Mouse (Mus musculus) kidney, postnatal 0 days (tissue): ENCODE measurements around the gene Prdm10. TPM values are rescaled to one million over a fixed set of nuclear protein-coding genes. Genes with fewer than 3 reads are reported as not detected.

Source experiments
- ATAC-seq: fragments of 200-750 bp; cut with Nextera tagmentation; replicated peaks from 2 replicates; pipeline ENCODE4 v1.8.0; 2017; ENCODE audit warnings: low read depth, moderate number of reproducible peaks, moderate TSS enrichment, moderate library complexity; ENCODE audit not compliant: low FRiP score
- DNase-seq: peaks from one replicate; pipeline ENCODE4 v3.0.0-alpha.2; 2016; ENCODE audit warnings: low spot score
- H3K27ac ChIP-seq: fragments of 300-500 bp; sonication (generic); 2 replicates; pipeline ENCODE4 v1.5.1; 2014; ENCODE audit warnings: mild to moderate bottlenecking
- H3K27me3 ChIP-seq: fragments of 300-500 bp; sonication (generic); 2 replicates; pipeline ENCODE4 v1.6.1; 2014; ENCODE audit warnings: low read length, mixed read lengths; ENCODE audit not compliant: insufficient read depth
- H3K36me3 ChIP-seq: fragments of 300-500 bp; sonication (generic); 2 replicates; pipeline ENCODE4 v1.6.1; 2014; ENCODE audit warnings: low read length, mixed read lengths; ENCODE audit not compliant: insufficient read depth
- H3K4me1 ChIP-seq: fragments of 300-500 bp; sonication (generic); replicated peaks from 2 replicates; pipeline ENCODE4 v1.6.1; 2014; ENCODE audit warnings: antibody characterized with exemption, low read length, mixed read lengths; ENCODE audit not compliant: insufficient read depth
- H3K4me2 ChIP-seq: fragments of 300-500 bp; sonication (generic); 2 replicates; pipeline ENCODE4 v1.6.1; 2014; ENCODE audit warnings: mild to moderate bottlenecking, low read length, moderate library complexity, mixed read lengths
- H3K4me3 ChIP-seq: fragments of 300-500 bp; sonication (generic); replicated peaks from 2 replicates; pipeline ENCODE4 v1.5.1; 2014; ENCODE audit warnings: low read depth, low read length
- H3K9ac ChIP-seq: fragments of 300-500 bp; sonication (generic); 2 replicates; pipeline ENCODE4 v1.6.1; 2014; ENCODE audit warnings: low read depth, low read length
- H3K9me3 ChIP-seq: fragments of 300-500 bp; sonication (generic); replicated peaks from 2 replicates; pipeline ENCODE4 v1.6.1; 2016; ENCODE audit warnings: low read length, inconsistent platforms, mixed read lengths
- CTCF ChIP-seq: IDR thresholded peaks from 2 replicates; pipeline ENCODE4 v1.5.1; 2016; ENCODE audit warnings: antibody characterized with exemption, low read depth, mild to moderate bottlenecking, moderate library complexity
- WGBS: fragments of 180-500 bp; shearing (Covaris S2); extraction: QIAGEN DNeasy Blood & Tissue Kit; methylation state at CpG from one replicate; pipeline ENCODE4 v1.1.7; 2014; 5-methylcytosine and 5-hydroxymethylcytosine counted together
- polyA plus RNA-seq: library from polyadenylated mRNA; unstranded; fragments of >200 nt; fragmentation: Nextera tagmentation; extraction: Ambion mirVana; gene quantifications from 2 replicates; pipeline ENCODE4 v1.2.1, GENCODE M21; 2015

Gene Prdm10
- polyA plus RNA-seq, 1 experiment from 2014 or later, result 1.9 TPM

DNA sequence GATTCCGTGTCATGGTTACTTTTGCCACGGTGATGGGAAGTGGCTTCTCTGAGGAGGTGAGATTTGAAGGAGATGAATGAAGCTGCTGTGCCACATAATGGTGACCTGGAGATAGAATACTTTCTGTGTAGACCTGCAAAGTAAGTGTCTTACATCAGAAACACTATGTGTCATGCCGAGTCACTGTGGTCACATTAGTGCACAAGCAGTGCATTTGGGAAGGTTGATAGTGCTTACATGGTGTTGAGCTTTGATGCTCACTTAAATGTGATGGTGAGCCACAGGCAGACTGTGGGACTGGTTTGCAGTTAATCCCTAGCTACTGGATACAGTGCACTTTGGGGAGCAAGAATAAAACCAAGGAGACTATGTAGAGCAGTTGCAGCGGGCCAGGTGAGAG lies 131.8 kb downstream of the Prdm10 start:
- no peaks in the 10 kb centered on the region for H3K27me3 ChIP-seq
- no peak overlapping the region for H3K27ac ChIP-seq
- DNase-seq, result no peak
- no peak overlapping the region for H3K4me2 ChIP-seq
- 85% methylated on average over 4 of the region's 4 CpGs for WGBS
- no peaks in the 10 kb centered on the region for H3K9me3 ChIP-seq
- H3K4me3 ChIP-seq, result no peak overlapping the region
- no peak for ATAC-seq
- H3K4me1 ChIP-seq, result no peaks in the 10 kb centered on the region
- TF ChIP-seq CTCF, result no peak
- peaks cover 67% of the 10 kb centered on the region for H3K36me3 ChIP-seq
- no peak overlapping the region for H3K9ac ChIP-seq

DNA sequence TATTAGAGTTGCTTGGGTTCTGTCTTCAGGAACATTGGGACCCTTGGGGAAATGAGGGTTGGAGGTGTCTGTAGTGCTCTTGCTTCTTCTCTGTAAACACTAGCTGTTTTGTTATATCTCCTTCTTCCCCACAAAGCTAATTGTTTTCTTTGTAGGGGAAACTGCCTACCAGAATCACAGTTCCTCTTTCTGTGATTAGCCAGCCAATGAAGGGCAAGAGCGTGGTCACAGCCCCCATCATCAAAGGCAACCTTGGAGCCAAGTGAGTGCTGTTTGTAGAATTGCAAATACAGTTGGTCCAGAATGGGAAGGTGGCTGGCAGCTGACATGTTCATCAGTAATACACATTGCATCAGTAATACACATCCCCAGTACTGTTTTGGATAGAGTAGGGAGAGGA lies 138.5 kb downstream of the Prdm10 start:
- Histone ChIP-seq H3K27ac (no peak overlapping the region), H3K27me3 (no peaks in the 10 kb centered on the region), H3K36me3 (peaks cover 58% of the 10 kb centered on the region), H3K4me1 (no peaks in the 10 kb centered on the region), H3K4me2 (no peak overlapping the region), H3K9ac (no peak overlapping the region), H3K9me3 (no peaks in the 10 kb centered on the region), H3K4me3 (no peak overlapping the region)
- TF ChIP-seq CTCF, result no peak
- 83% methylated on average over 1 of the region's 1 CpGs for WGBS
- DNase-seq (no peak), ATAC-seq (no peak)

DNA sequence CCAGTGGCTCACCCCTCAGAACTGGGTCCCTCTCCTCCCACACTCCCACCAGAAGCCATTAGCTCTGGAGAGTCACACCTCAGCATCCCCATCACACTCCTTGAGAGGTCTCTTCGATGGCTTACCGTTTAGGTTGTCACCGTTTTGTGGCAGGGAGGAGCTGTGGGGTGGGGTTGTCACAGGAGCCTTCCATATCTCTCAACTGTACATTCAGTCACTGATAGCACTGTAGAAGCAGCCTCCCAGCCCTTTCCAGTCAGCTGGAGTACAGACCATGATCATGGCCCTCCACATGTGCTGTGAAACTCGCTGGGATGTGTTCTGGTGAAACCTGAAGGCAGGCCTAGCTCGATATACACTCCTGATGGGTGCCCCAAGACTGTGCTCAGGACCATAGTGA lies 141.8 kb downstream of the Prdm10 start:
- Histone ChIP-seq H3K27me3 (no peaks in the 10 kb centered on the region), H3K27ac (no peak overlapping the region), H3K4me3 (no peak overlapping the region), H3K9me3 (no peaks in the 10 kb centered on the region), H3K4me1 (no peaks in the 10 kb centered on the region), H3K4me2 (no peak overlapping the region), H3K36me3 (peaks cover 45% of the 10 kb centered on the region; the same call in 1 of the 2 replicates), H3K9ac (no peak overlapping the region)
- no peak for TF ChIP-seq CTCF
- DNase-seq, result no peak
- ATAC-seq, result no peak
- WGBS, result 83% methylated on average over 5 of the region's 5 CpGs

DNA sequence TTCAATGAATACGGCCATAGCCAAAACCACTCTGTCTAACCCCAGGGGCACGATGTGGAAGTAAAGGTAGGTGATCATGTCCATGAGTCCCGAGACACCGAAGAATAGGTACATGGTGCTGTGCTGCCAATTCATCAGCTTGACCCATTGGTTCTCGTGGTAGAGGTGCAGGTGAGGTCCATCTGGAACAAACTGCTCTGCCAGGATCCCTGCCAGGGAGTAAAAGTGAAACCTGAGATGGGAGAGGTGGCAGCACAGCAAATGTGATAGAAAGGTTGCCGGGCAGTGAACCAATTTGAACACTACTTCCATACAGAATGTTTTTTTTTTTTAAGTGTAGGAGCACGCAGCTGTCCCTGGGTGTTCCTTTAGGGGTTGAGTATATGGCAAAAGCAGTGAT lies 148.6 kb downstream of the Prdm10 start:
- no peaks in the 10 kb centered on the region for H3K27me3 ChIP-seq
- H3K27ac ChIP-seq, result no peak overlapping the region
- WGBS, result 66% methylated on average over 7 of the region's 7 CpGs
- ATAC-seq, result no peak
- H3K4me2 ChIP-seq, result no peak overlapping the region
- DNase-seq, result no peak
- no peaks in the 10 kb centered on the region for H3K4me1 ChIP-seq
- TF ChIP-seq CTCF, result no peak
- H3K9ac ChIP-seq, result no peak overlapping the region
- 0 out of 2 replicates have a peak, but pooled peaks cover 2% of the 10 kb centered on the region for H3K36me3 ChIP-seq
- no peaks in the 10 kb centered on the region for H3K9me3 ChIP-seq
- H3K4me3 ChIP-seq, result no peak overlapping the region

DNA sequence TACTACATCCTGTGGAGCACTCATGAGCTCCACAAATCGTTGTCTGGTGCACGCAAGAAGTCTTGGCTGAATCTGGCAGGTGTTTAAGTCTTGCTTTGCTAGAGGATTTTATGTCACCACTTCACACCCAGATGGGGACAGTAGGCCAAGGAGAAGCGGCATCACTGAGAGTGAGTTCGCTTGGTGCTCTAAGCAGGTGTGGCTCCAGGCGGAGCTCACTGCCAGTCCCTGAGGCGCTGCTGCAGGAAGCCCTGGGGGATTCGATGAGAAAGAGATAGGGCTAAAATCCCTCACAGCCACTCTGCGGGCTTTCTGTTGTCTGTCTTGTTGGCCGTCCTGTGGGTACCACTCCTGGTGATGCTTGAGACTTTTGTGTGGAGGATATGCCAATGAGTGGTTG lies 149.7 kb downstream of the Prdm10 start:
- 69% methylated on average over 9 of the region's 9 CpGs for WGBS

More for the DNA sequence above, 149.7 kb downstream of the Prdm10 start:
- ATAC-seq, result no peak
- Histone ChIP-seq H3K4me3 (no peak overlapping the region), H3K9ac (no peak overlapping the region), H3K27me3 (no peaks in the 10 kb centered on the region), H3K36me3 (no peaks in the 10 kb centered on the region), H3K4me1 (no peaks in the 10 kb centered on the region), H3K9me3 (no peaks in the 10 kb centered on the region), H3K27ac (no peak overlapping the region), H3K4me2 (no peak overlapping the region)
- no peak for TF ChIP-seq CTCF
- no peak for DNase-seq

Other genes with a start within 250 kb of the Prdm10 start
- gene Zbtb44, start 249.9 kb upstream of the Prdm10 start, polyA plus RNA-seq, result 8.3 and 9.8 TPM in 2 replicates
- gene St14, start 148.7 kb upstream of the Prdm10 start, polyA plus RNA-seq, result 45.9 and 50.8 TPM in 2 replicates
- gene Aplp2, start 68.7 kb upstream of the Prdm10 start, polyA plus RNA-seq, result 357 and 367 TPM in 2 replicates
- gene Nfrkb, start 105.7 kb downstream of the Prdm10 start, polyA plus RNA-seq, result 14.4 and 18.2 TPM in 2 replicates
- 48.9 and 54.9 TPM in 2 replicates for gene Tmem45b, start 183.9 kb downstream of the Prdm10 start, polyA plus RNA-seq